ENCODE assay signal across 17 mouse cellular contexts in genomic region chr5:66034375-66035195, GRCm38 (mm10). TPM values are rescaled to one million over a fixed set of nuclear protein-coding genes. Genes with fewer than 3 reads are reported as not detected.
DNase-seq lines count a peak whose midpoint lies in the region; ATAC-seq and TF ChIP-seq lines count a peak whose summit lies in the region.
"Had no signal": no experiment of that assay in that cellular context is flagged by ENCODE, and none has a peak within 500 bp of the region (broad histone marks: within the 10 kb centered on the region; RNA-seq: fewer than 3 reads in every experiment).

No protein-coding gene starts in this region.

- H3K9me3 ChIP-seq in embryonic facial prominence, embryonic 14.5 days (ENCODE audit: control insufficient read depth, low read length): no peaks in the 10 kb centered on the region
- no peaks in the 10 kb centered on the region for H3K9me3 ChIP-seq in kidney, embryonic 16.5 days (ENCODE audit: low read length)
- H3K9me3 ChIP-seq: embryonic facial prominence, embryonic 12.5 days; liver, embryonic 15.5 days; midbrain, embryonic 12.5 days had no signal

- no peaks in the 10 kb centered on the region for H3K36me3 ChIP-seq in C2C12 (ENCODE audit: control insufficient read depth, insufficient read depth)
- no peaks in the 10 kb centered on the region for H3K36me3 ChIP-seq in embryonic facial prominence, embryonic 14.5 days (ENCODE audit: control insufficient read depth, insufficient read depth, low read length)
- no peaks in the 10 kb centered on the region; the same call in 1 of the 2 replicates for H3K36me3 ChIP-seq in kidney, embryonic 16.5 days (ENCODE audit: insufficient read depth, low read length)
- H3K36me3 ChIP-seq: embryonic facial prominence, embryonic 12.5 days; midbrain, embryonic 12.5 days had no signal

- no peak for TF ChIP-seq CTCF in C2C12 (IDR thresholded peaks at IDR 0.05; ENCODE audit: control insufficient read depth, insufficient read depth, insufficient read length)

- DNase-seq in 3T3-L1 (ENCODE audit: low read depth, low spot score): peak; percentile 56
- peak; percentile 22 for DNase-seq in embryonic facial prominence, embryonic 14.5 days (ENCODE audit: low spot score)
- DNase-seq in urinary bladder, postnatal 4 days (ENCODE audit: low spot score in 2 of 2): no peak
- DNase-seq in adrenal gland, adult (ENCODE audit: inconsistent age in 2 of 2, low spot score in 1 of 2): no peak
- DNase-seq: cerebellum, adult 11-12 months; heart, postnatal 36 days; thymus, postnatal 36 days had no signal

- H3K79me2 ChIP-seq in C2C12 (ENCODE audit: control insufficient read depth, insufficient read depth): no peaks in the 10 kb centered on the region

- H3K27me3 ChIP-seq in C2C12 (ENCODE audit: control insufficient read depth, insufficient read depth, insufficient read length): no peaks in the 10 kb centered on the region
- no peaks in the 10 kb centered on the region for H3K27me3 ChIP-seq in embryonic facial prominence, embryonic 14.5 days (replicated peaks; ENCODE audit: control insufficient read depth, insufficient read depth, low read length)
- H3K27me3 ChIP-seq in kidney, embryonic 16.5 days (ENCODE audit: insufficient read depth, low read length): no peaks in the 10 kb centered on the region
- H3K27me3 ChIP-seq: embryonic facial prominence, embryonic 12.5 days; liver, embryonic 15.5 days; midbrain, embryonic 12.5 days had no signal

- no peak overlapping the region for H3K27ac ChIP-seq in embryonic facial prominence, embryonic 14.5 days (replicated peaks; ENCODE audit: low read depth, low read length)
- peak overlapping the region; percentile 43 for H3K27ac ChIP-seq in kidney, embryonic 16.5 days (ENCODE audit: low read length)
- H3K27ac ChIP-seq: embryonic facial prominence, embryonic 12.5 days; liver, embryonic 15.5 days; midbrain, embryonic 12.5 days had no signal

- 39% methylated on average over 14 of the region's 14 CpGs for WGBS in embryonic facial prominence, embryonic 14.5 days
- 47% methylated on average over 14 of the region's 14 CpGs for WGBS in kidney, embryonic 16.5 days

- no peak overlapping the region for H3K9ac ChIP-seq in embryonic facial prominence, embryonic 14.5 days (ENCODE audit: low read depth, low read length)
- H3K9ac ChIP-seq in kidney, embryonic 16.5 days (replicated peaks; ENCODE audit: low read length): no peak overlapping the region
- H3K9ac ChIP-seq: embryonic facial prominence, embryonic 12.5 days; liver, embryonic 15.5 days; midbrain, embryonic 12.5 days had no signal

- no peak overlapping the region for H3K4me2 ChIP-seq in embryonic facial prominence, embryonic 14.5 days (ENCODE audit: low read depth, low read length)
- no peak overlapping the region for H3K4me2 ChIP-seq in kidney, embryonic 16.5 days (replicated peaks; ENCODE audit: low read depth, low read length)
- H3K4me2 ChIP-seq: embryonic facial prominence, embryonic 12.5 days; liver, embryonic 15.5 days; midbrain, embryonic 12.5 days had no signal

- peaks cover 3% of the 10 kb centered on the region; the same call in 1 of the 2 replicates for H3K4me1 ChIP-seq in embryonic facial prominence, embryonic 14.5 days (ENCODE audit: control insufficient read depth, insufficient read depth, low read length)
- peaks cover 24% of the 10 kb centered on the region for H3K4me1 ChIP-seq in kidney, embryonic 16.5 days (ENCODE audit: insufficient read depth, low read length)
- H3K4me1 ChIP-seq: midbrain, embryonic 12.5 days had no signal

- no peak overlapping the region for H3ac ChIP-seq in C2C12 (ENCODE audit: control insufficient read depth, insufficient read length, low read depth)

- H3K79me3 ChIP-seq in C2C12 (ENCODE audit: low read depth): no peaks in the 10 kb centered on the region

- peak; percentile 48; the same call in 1 of the 2 replicates for ATAC-seq in embryonic facial prominence, embryonic 14.5 days (ENCODE audit: low read depth)
- peak; percentile 68; the same call in 1 of the 2 replicates for ATAC-seq in kidney, embryonic 16.5 days (ENCODE audit: low FRiP score, low TSS enrichment)
- ATAC-seq in megakaryocyte, adult 5-6 weeks (ENCODE audit: poor library complexity, severe bottlenecking): no peak

- H3K4me3 ChIP-seq in C2C12 (ENCODE audit: insufficient read depth, poor library complexity, severe bottlenecking): no peak overlapping the region
- no peak overlapping the region for H3K4me3 ChIP-seq in embryonic facial prominence, embryonic 14.5 days (ENCODE audit: low read depth, low read length)
- H3K4me3 ChIP-seq in kidney, embryonic 16.5 days (ENCODE audit: low read length): no peak overlapping the region
- H3K4me3 ChIP-seq: embryonic facial prominence, embryonic 12.5 days; liver, embryonic 15.5 days; midbrain, embryonic 12.5 days had no signal

TF ChIP-seq in C2C12, 6 proteins besides CTCF, POLR2A, EP300 and RAD21:
- TF ChIP-seq MYOG (IDR thresholded peaks at IDR 0.05; ENCODE audit: control insufficient read depth, extremely low read depth, insufficient read length) (no peak), MYOD1 (IDR thresholded peaks at IDR 0.05; ENCODE audit: control insufficient read depth, insufficient read length, low read depth) (peak; percentile 38)

RNA-seq across cellular contexts. Expression of gene 9130230L23Rik, which starts 30.5 kb away (rescaled TPM):
- not detected for polyA plus RNA-seq in C2C12 (2012; fragmentation: generic; extraction: Trizol)
- polyA plus RNA-seq in embryonic facial prominence, embryonic 14.5 days (2014; fragmentation: Nextera tagmentation; extraction: Ambion mirVana): 0.20 and 0.45 TPM in 2 replicates
- polyA plus RNA-seq in kidney, embryonic 16.5 days (2015; fragmentation: Nextera tagmentation; extraction: Ambion mirVana): 0.56 and 1.2 TPM in 2 replicates
- 0.40 TPM in 1 of 2 replicates, not detected in the other for total RNA-seq in megakaryocyte, adult 5-6 weeks (2015)
- 0.22 and 2.0 TPM in 2 replicates for total RNA-seq in megakaryocyte, adult 5-6 weeks (2017)
- total RNA-seq: gastrocnemius, adult 18-20 months; heart, adult 8-10 months; heart, postnatal 36 days had no signal
- polyA plus RNA-seq: embryonic facial prominence, embryonic 12.5 days; limb, embryonic 11.5 days; midbrain, embryonic 12.5 days; neural tube, embryonic 11.5 days had no signal

Comparison
In these comparisons a context has a peak if more than half of its experiments do, and no peak if none do; other contexts are left out.
1. DNase-seq: peak in 3T3-L1 (single experiment) and embryonic facial prominence, embryonic 14.5 days (single experiment); none in urinary bladder, postnatal 4 days (0 of 2) and adrenal gland, adult (0 of 2).